In genomic region chr14:118910332-118911222, GRCm38 (mm10) we compare ENCODE assay signal across 8 mouse cellular contexts. TPM values are rescaled to one million over a fixed set of nuclear protein-coding genes. Genes with fewer than 3 reads are reported as not detected.
DNase-seq lines count a peak whose midpoint lies in the region; ATAC-seq lines count a peak whose summit lies in the region.

No protein-coding gene starts in this region.

- H3K27ac ChIP-seq in intestine, embryonic 16.5 days (ENCODE audit: low read length), result no peak overlapping the region
- H3K27ac ChIP-seq in limb, embryonic 10.5 days, result no peak overlapping the region
- no peak overlapping the region for H3K27ac ChIP-seq in midbrain, embryonic 11.5 days (ENCODE audit: low read depth, low read length)

- intact Hi-C loops in gastrocnemius, postnatal 36 days (cut with DNase I), result loop anchor here (5.0 kb wide), 3 partner anchors 42 to 117 kb away; no protein-coding TSS in a partner anchor

- no peaks in the 10 kb centered on the region for H3K9me3 ChIP-seq in intestine, embryonic 16.5 days (ENCODE audit: control insufficient read depth, low read length)
- H3K9me3 ChIP-seq in limb, embryonic 10.5 days (replicated peaks), result no peaks in the 10 kb centered on the region
- no peaks in the 10 kb centered on the region for H3K9me3 ChIP-seq in midbrain, embryonic 11.5 days (ENCODE audit: control insufficient read depth, low read length)

- no peaks in the 10 kb centered on the region for H3K36me3 ChIP-seq in intestine, embryonic 16.5 days (ENCODE audit: control insufficient read depth, insufficient read depth, low read length)
- H3K36me3 ChIP-seq in limb, embryonic 10.5 days, result peaks cover 89% of the 10 kb centered on the region
- peaks cover 4% of the 10 kb centered on the region for H3K36me3 ChIP-seq in midbrain, embryonic 11.5 days (ENCODE audit: control insufficient read depth, insufficient read depth, low read length)

- H3K9ac ChIP-seq in intestine, embryonic 16.5 days (ENCODE audit: low read depth, low read length), result 0 out of 2 replicates have a peak overlapping the region, but pooled peaks have one; percentile 6
- no peak overlapping the region for H3K9ac ChIP-seq in midbrain, embryonic 11.5 days (ENCODE audit: low read length)

- H3K4me2 ChIP-seq in intestine, embryonic 16.5 days (ENCODE audit: low read depth, low read length), result peak overlapping the region; percentile 37
- no peak overlapping the region for H3K4me2 ChIP-seq in midbrain, embryonic 11.5 days

- H3K4me1 ChIP-seq in intestine, embryonic 16.5 days (ENCODE audit: control insufficient read depth, insufficient read depth, low read length), result no peaks in the 10 kb centered on the region
- no peaks in the 10 kb centered on the region for H3K4me1 ChIP-seq in limb, embryonic 10.5 days
- H3K4me1 ChIP-seq in midbrain, embryonic 11.5 days (ENCODE audit: control insufficient read depth, insufficient read depth, low read length), result no peaks in the 10 kb centered on the region

- peak overlapping the region; percentile 24 for H3K4me3 ChIP-seq in intestine, embryonic 16.5 days (ENCODE audit: low read length)
- no peak overlapping the region for H3K4me3 ChIP-seq in limb, embryonic 10.5 days
- no peak overlapping the region for H3K4me3 ChIP-seq in midbrain, embryonic 11.5 days (ENCODE audit: low read depth, low read length)

- ATAC-seq in intestine, embryonic 16.5 days, result peak; percentile 74
- ATAC-seq in midbrain, embryonic 11.5 days (ENCODE audit: low FRiP score), result 0 out of 2 replicates have a peak, but pooled peaks have one; percentile 25

- H3K27me3 ChIP-seq in intestine, embryonic 16.5 days (replicated peaks; ENCODE audit: control insufficient read depth, insufficient read depth, low read length), result no peaks in the 10 kb centered on the region
- H3K27me3 ChIP-seq in limb, embryonic 10.5 days (ENCODE audit: low read depth, poor library complexity, severe bottlenecking), result no peaks in the 10 kb centered on the region
- H3K27me3 ChIP-seq in midbrain, embryonic 11.5 days (ENCODE audit: control insufficient read depth, insufficient read depth, low read length), result no peaks in the 10 kb centered on the region

- peak; percentile 39 to 49 for DNase-seq in B cell, adult 2 months
- DNase-seq in adrenal gland, adult 2 months, result peak; percentile 81
- DNase-seq in embryo, embryonic 10.5 days (ENCODE audit: low spot score), result peak; percentile 69
- peak; percentile 54 to 55 for DNase-seq in gastrocnemius, postnatal 36 days
- DNase-seq in limb, embryonic 10.5 days (ENCODE audit: low spot score), result peak; percentile 61
- DNase-seq in midbrain, embryonic 11.5 days (ENCODE audit: low spot score, missing footprints), result peak; percentile 91
- peak; percentile 27 to 71 for DNase-seq in spleen, postnatal 10 days (ENCODE audit: low spot score in 2 of 2)

- 56% methylated on average over 29 of the region's 29 CpGs for WGBS in intestine, embryonic 16.5 days
- 69% methylated on average over 29 of the region's 29 CpGs for WGBS in limb, embryonic 10.5 days
- WGBS in midbrain, embryonic 11.5 days, result 69% methylated on average over 29 of the region's 29 CpGs

RNA-seq across cellular contexts. Expression of gene Dzip1, which starts 14.7 kb away (rescaled TPM):
- total RNA-seq in adrenal gland, adult 2 months (2021), result 10 to 100 TPM; 12.5 to 13.5 TPM
- polyA plus RNA-seq in adrenal gland, adult 2 months (2012; rRNA removed), result 12.5 and 14.6 TPM in 2 replicates
- total RNA-seq in gastrocnemius, postnatal 36 days (2021), result 1 to 10 TPM; 1.5 to 1.6 TPM
- polyA plus RNA-seq in intestine, embryonic 16.5 days (2015; fragmentation: Nextera tagmentation; extraction: Ambion mirVana), result 5.9 and 6.8 TPM in 2 replicates
- polyA plus RNA-seq in limb, embryonic 10.5 days (2016; fragmentation: Nextera tagmentation; extraction: Ambion mirVana), result 13.9 and 20.7 TPM in 2 replicates
- 28.2 and 32.2 TPM in 2 replicates for polyA plus RNA-seq in midbrain, embryonic 11.5 days (2014; fragmentation: Nextera tagmentation; extraction: Ambion mirVana)

RNA-seq across cellular contexts. Expression of gene Dnajc3, which starts 27.2 kb away (rescaled TPM):
- 10 to 100 TPM; 62.2 to 65.2 TPM for total RNA-seq in adrenal gland, adult 2 months (2021)
- 9.6 and 12.3 TPM in 2 replicates for polyA plus RNA-seq in adrenal gland, adult 2 months (2012; rRNA removed)
- 10 to 100 TPM; 16.0 to 19.3 TPM for total RNA-seq in gastrocnemius, postnatal 36 days (2021)
- polyA plus RNA-seq in intestine, embryonic 16.5 days (2015; fragmentation: Nextera tagmentation; extraction: Ambion mirVana), result 47.0 and 51.6 TPM in 2 replicates
- 32.9 and 34.2 TPM in 2 replicates for polyA plus RNA-seq in limb, embryonic 10.5 days (2016; fragmentation: Nextera tagmentation; extraction: Ambion mirVana)
- polyA plus RNA-seq in midbrain, embryonic 11.5 days (2014; fragmentation: Nextera tagmentation; extraction: Ambion mirVana), result 31.6 and 32.9 TPM in 2 replicates
